Mouse (Mus musculus) forebrain, postnatal 0 days (tissue): ENCODE results near the gene Mex3a. TPM values are rescaled to one million over a fixed set of nuclear protein-coding genes. Genes with fewer than 3 reads are reported as not detected.

Source experiments
- ATAC-seq: fragments of 200-750 bp; cut with Nextera tagmentation; 2 replicates; pipeline ENCODE4 v1.8.0; 2017; ENCODE audit warnings: mild to moderate bottlenecking, moderate library complexity
- DNase-seq: peaks from one replicate; pipeline ENCODE4 v3.0.0-alpha.2; 2015
- H3K27ac ChIP-seq: fragments of 300-500 bp; sonication (generic); 2 replicates; pipeline ENCODE4 v1.5.1; 2014; ENCODE audit warnings: low read depth, mild to moderate bottlenecking, antibody characterized with exemption, low read length, moderate library complexity, mixed read lengths
- H3K27me3 ChIP-seq: fragments of 300-500 bp; sonication (generic); 2 replicates; pipeline ENCODE4 v1.6.1; 2014; ENCODE audit warnings: mild to moderate bottlenecking, low read length, mixed read lengths; ENCODE audit not compliant: insufficient read depth
- H3K36me3 ChIP-seq: fragments of 300-500 bp; sonication (generic); 2 replicates; pipeline ENCODE4 v1.6.1; 2014; ENCODE audit warnings: mild to moderate bottlenecking, moderate library complexity; ENCODE audit not compliant: insufficient read depth
- H3K4me1 ChIP-seq: fragments of 300-500 bp; sonication (generic); 2 replicates; pipeline ENCODE4 v1.6.1; 2014; ENCODE audit warnings: antibody characterized with exemption; ENCODE audit not compliant: insufficient read depth
- H3K4me2 ChIP-seq: fragments of 300-500 bp; sonication (generic); 2 replicates; pipeline ENCODE4 v1.6.1; 2014; ENCODE audit warnings: low read depth, mild to moderate bottlenecking, moderate library complexity
- H3K4me3 ChIP-seq: fragments of 300-500 bp; sonication (generic); 2 replicates; pipeline ENCODE4 v1.5.1; 2014; ENCODE audit warnings: low read depth, low read length, mixed read lengths
- H3K9ac ChIP-seq: fragments of 300-500 bp; sonication (generic); 2 replicates; pipeline ENCODE4 v1.6.1; 2014; ENCODE audit warnings: mild to moderate bottlenecking
- H3K9me3 ChIP-seq: fragments of 300-500 bp; sonication (generic); 2 replicates; pipeline ENCODE4 v1.6.1; 2016; ENCODE audit warnings: low read length
- CTCF ChIP-seq: sonication (generic); IDR thresholded peaks from 2 replicates; pipeline ENCODE4 v1.5.1; 2016; ENCODE audit warnings: antibody characterized with exemption, control low read depth, low read depth
- WGBS: fragments of 180-500 bp; shearing (Covaris S2); extraction: QIAGEN DNeasy Blood & Tissue Kit; methylation state at CpG from one replicate; pipeline ENCODE4 v1.1.7; 2014; 5-methylcytosine and 5-hydroxymethylcytosine counted together
- polyA plus RNA-seq: library from polyadenylated mRNA; unstranded; fragments of >200 nt; fragmentation: Nextera tagmentation; extraction: Ambion mirVana; gene quantifications from 2 replicates; pipeline ENCODE4 v1.2.1, GENCODE M21; 2015
- total RNA-seq: library from RNA; depleted of rRNA; stranded (reverse); fragments of >200 nt; gene quantifications from 2 replicates; pipeline ENCODE4 v1.2.3, GENCODE M21; 2014

The Mex3a gene
- total and polyA plus RNA-seq, 2 experiments from 2014 or later: 20.5 to 71.9 TPM

- H3K4me1 ChIP-seq: no peaks in the 10 kb centered on the region
- H3K36me3 ChIP-seq: peaks cover 16% of the 10 kb centered on the region; the same call in 1 of the 2 replicates
- no peak for DNase-seq
- WGBS: 87% methylated on average over 6 of the region's 6 CpGs
- no peaks in the 10 kb centered on the region for H3K27me3 ChIP-seq
- TF ChIP-seq CTCF: no peak
- no peak for ATAC-seq
- no peak overlapping the region for H3K4me3 ChIP-seq
- H3K9me3 ChIP-seq: no peaks in the 10 kb centered on the region
- H3K4me2 ChIP-seq: no peak overlapping the region
- no peak overlapping the region for H3K27ac ChIP-seq
- H3K9ac ChIP-seq: no peak overlapping the region
These were observed 11.0 kb upstream of the Mex3a start for GRCm38 (mm10) chr3:88521156-88521555.

- Histone ChIP-seq H3K27me3 (no peaks in the 10 kb centered on the region), H3K27ac (no peak overlapping the region), H3K36me3 (peaks cover 16% of the 10 kb centered on the region; the same call in 1 of the 2 replicates), H3K4me3 (no peak overlapping the region), H3K4me1 (no peaks in the 10 kb centered on the region), H3K4me2 (no peak overlapping the region), H3K9me3 (no peaks in the 10 kb centered on the region), H3K9ac (no peak overlapping the region)
- DNase-seq: peak; percentile 71
- peak; percentile 91 for TF ChIP-seq CTCF
- peak; percentile 40; the same call in 1 of the 2 replicates for ATAC-seq
- WGBS: 29% methylated on average over 9 of the region's 9 CpGs
These were observed 10.3 kb upstream of the Mex3a start for GRCm38 (mm10) chr3:88521803-88522331.

- Histone ChIP-seq H3K4me2 (no peak overlapping the region), H3K4me3 (no peak overlapping the region), H3K36me3 (peaks cover 16% of the 10 kb centered on the region; the same call in 1 of the 2 replicates), H3K4me1 (peaks cover 7% of the 10 kb centered on the region), H3K27me3 (no peaks in the 10 kb centered on the region), H3K9ac (no peak overlapping the region), H3K9me3 (no peaks in the 10 kb centered on the region), H3K27ac (no peak overlapping the region)
- DNase-seq (no peak), ATAC-seq (no peak)
- no peak for TF ChIP-seq CTCF
- WGBS: 90% methylated on average over 8 of the region's 8 CpGs
These were observed 9.2 kb upstream of the Mex3a start for GRCm38 (mm10) chr3:88523027-88523426.

- H3K4me1 ChIP-seq: peaks cover 21% of the 10 kb centered on the region
- ATAC-seq: no peak
- WGBS: 85% methylated on average over 5 of the region's 5 CpGs
These were observed 7.2 kb upstream of the Mex3a start for GRCm38 (mm10) chr3:88525021-88525420.

GRCm38 (mm10) chr3:88526157-88527131 is 5.8 kb upstream of the Mex3a start:
- DNase-seq: peak; percentile 92
- H3K36me3 ChIP-seq: peaks cover 16% of the 10 kb centered on the region; the same call in 1 of the 2 replicates
- WGBS: 29% methylated on average over 17 of the region's 17 CpGs
- H3K4me3 ChIP-seq: no peak overlapping the region
- TF ChIP-seq CTCF: peak; percentile 99
- ATAC-seq: peak; percentile 89
- H3K4me1 ChIP-seq: peaks cover 27% of the 10 kb centered on the region
- H3K9ac ChIP-seq: no peak overlapping the region
- no peaks in the 10 kb centered on the region for H3K27me3 ChIP-seq
- no peak overlapping the region for H3K27ac ChIP-seq
- no peaks in the 10 kb centered on the region for H3K9me3 ChIP-seq
- peak overlapping the region; percentile 22; the same call in 1 of the 2 replicates for H3K4me2 ChIP-seq

More at GRCm38 (mm10) chr3:88525021-88525420, 7.2 kb upstream of the Mex3a start:
- H3K36me3 ChIP-seq: peaks cover 16% of the 10 kb centered on the region; the same call in 1 of the 2 replicates
- no peak overlapping the region for H3K9ac ChIP-seq
- H3K9me3 ChIP-seq: no peaks in the 10 kb centered on the region
- no peak overlapping the region for H3K4me3 ChIP-seq
- no peak overlapping the region for H3K4me2 ChIP-seq
- no peaks in the 10 kb centered on the region for H3K27me3 ChIP-seq
- no peak overlapping the region for H3K27ac ChIP-seq
- peak; percentile 19; the same call in 1 of the 2 replicates for TF ChIP-seq CTCF
- no peak for DNase-seq

- DNase-seq: no peak
- 34% methylated on average over 8 of the region's 8 CpGs for WGBS
- peak overlapping the region; percentile 15; the same call in 1 of the 2 replicates for H3K27ac ChIP-seq
These were observed 4.6 kb upstream of the Mex3a start for GRCm38 (mm10) chr3:88527565-88527964.

More at GRCm38 (mm10) chr3:88527565-88527964, 4.6 kb upstream of the Mex3a start:
- Histone ChIP-seq H3K4me3 (no peak overlapping the region), H3K4me1 (peaks cover 27% of the 10 kb centered on the region), H3K27me3 (no peaks in the 10 kb centered on the region), H3K9me3 (no peaks in the 10 kb centered on the region), H3K9ac (peak overlapping the region; percentile 33; the same call in 1 of the 2 replicates), H3K36me3 (peaks cover 16% of the 10 kb centered on the region; the same call in 1 of the 2 replicates), H3K4me2 (peak overlapping the region; percentile 27; the same call in 1 of the 2 replicates)
- TF ChIP-seq CTCF: no peak
- no peak for ATAC-seq
